Mouse (Mus musculus) spleen, postnatal 14 days (tissue): ENCODE data around the gene Pi4ka.

Experiments used
- DNase-seq, 2 experiments: peaks; one replicate each; pipeline ENCODE4 v3.0.0; 2021 to 2022; ENCODE audit warnings: low spot score in 2 of 2

The Pi4ka gene

DNA sequence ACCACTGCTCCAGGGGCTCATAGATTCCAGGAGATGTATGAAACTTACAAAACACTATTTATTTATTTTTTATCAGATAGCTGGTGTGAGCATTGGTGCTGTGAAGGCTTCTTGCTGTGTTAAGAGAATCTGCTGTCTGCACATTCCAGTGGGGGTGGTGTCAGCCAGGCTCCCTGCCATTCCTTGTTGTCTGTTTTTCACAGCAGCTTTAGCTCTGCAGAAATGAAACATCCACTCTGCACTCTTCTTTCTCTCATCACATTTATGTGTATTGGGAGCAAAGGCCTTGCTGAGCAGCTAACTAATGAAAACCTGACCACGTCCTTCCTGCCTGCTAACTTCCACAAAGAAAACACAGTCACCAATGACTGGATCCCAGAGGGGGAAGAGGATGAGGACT lies 70.0 kb downstream of the Pi4ka start:
- DNase-seq: no peak

DNA sequence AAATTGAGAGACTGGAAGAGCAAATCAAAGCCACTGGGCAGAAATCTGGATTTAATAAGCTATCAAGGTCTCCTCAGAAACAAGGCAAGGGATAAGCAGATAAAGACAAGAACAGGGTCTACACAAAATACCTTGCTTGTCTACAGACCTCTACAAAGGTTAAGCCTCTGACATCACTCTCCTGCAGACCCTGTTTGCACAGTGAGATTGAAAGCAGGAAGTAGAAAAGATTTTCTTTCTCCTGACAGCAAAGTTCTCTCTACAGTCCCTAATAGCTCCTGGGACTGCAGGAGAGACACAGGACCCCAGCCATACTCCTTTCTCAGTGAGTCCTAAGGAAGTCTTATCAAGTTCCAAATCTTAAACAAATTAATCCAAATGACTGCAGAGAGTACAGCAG lies 71.5 kb downstream of the Pi4ka start:
- DNase-seq: no peak

DNA sequence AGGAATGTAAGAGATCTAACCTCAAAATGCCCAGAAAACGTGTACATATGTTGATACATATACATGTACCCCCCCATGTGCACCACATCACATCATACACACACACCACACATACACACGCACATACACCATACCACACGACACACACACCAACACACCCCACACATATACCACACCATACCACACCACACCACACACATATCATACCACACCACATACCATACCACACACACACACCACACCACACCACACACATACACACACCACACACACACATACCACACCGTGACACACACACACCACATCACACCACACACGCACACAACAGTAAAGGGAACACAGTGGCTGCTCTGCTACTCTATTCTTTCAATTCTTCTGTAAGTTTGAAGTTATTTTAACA lies 74.3 kb downstream of the Pi4ka start:
- DNase-seq: no peak

DNA sequence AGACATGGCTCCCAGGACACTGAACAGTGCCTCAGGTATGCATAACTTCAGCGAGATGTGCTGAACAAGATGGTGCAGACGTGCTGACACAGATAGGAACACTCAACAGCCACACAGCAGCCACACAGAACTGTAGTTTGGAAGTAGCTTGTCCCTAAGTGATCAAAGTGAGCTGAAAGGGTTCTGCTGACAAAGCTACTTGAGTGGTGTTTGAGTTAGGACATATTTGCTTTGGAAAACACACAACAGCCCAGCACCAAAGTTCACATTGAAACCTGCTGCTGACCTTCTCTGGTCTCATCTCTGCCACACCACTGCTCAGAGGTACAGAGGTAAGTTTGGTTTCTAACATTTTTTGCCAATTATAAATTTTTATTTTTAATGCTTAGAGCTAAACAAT lies 75.0 kb downstream of the Pi4ka start, which contains the start of gene Serpind1:
Serpind1 (plus strand) TSS at position 256 of the 400 bp plus-strand sequence.
- no peak for DNase-seq

DNA sequence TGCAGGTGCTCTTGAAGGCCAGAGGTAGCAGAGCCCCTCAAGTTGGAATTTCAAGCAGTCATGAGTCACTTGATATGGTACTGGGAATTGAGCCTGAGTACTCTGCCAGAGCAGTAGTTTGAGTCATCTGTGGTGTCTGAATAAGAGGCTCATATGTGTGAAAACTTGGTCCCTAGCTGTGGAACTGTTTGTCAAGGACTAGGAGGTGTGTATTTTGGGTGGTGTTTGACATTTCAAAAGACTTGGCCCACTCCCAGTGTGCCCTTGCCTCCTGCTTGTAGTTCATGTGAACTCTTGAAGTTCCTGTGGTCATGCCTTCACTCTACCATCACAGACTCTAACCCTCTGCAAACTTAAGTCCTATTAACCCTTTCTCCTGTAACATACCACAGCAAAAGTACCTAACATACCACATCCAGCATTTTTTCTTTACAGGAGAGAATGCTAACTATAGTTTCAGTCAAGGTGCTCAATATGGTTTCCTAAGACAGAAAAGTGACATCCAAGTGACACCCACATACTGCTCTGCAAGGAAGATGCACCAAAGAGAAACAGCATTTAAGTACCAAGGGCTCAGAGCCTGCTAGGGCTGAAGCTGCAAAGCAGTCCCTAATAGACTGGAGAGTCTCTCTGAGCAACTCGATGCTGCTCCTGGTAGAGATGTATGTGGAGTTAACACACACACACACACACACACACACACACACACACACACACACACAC lies 76.1 kb downstream of the Pi4ka start:
- no peak for DNase-seq

DNA sequence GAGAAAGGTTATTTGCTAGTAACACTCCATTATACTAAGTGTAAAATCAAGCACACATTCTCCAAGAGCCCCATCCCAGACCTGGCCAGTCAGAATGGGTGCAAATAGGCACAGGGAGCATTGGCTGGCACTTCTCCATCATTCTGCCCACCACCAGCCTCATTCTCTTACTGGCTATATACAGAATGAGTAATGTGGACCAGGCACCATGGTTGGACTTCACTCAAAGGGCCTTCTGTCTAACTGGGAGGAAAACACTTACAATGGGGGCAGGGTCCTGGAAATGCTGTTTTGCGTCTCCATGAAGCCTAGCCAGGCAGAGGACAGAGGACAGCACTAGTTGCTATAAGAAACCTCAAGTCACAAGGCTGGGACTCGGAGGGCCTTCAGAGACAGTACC lies 80.0 kb downstream of the Pi4ka start:
- no peak for DNase-seq

DNA sequence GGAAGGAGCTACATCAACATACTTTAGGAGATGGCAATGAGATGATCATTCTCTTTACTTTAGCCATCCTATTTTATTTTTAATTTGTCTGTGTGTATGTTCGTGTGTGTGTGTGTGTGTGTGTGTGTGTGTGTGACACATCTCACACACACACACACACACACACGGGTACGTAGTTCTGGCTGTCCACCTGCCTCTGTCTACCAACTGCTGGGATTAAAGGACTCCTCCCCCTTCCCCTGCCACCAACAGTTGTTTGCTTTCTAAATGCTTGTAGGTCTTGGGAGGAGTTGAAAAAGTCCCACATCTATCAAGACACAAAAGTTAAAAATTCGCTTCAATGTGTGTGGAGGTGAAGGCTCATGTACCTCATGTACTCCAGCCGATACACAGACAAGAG lies 81.4 kb downstream of the Pi4ka start:
- no peak for DNase-seq

DNA sequence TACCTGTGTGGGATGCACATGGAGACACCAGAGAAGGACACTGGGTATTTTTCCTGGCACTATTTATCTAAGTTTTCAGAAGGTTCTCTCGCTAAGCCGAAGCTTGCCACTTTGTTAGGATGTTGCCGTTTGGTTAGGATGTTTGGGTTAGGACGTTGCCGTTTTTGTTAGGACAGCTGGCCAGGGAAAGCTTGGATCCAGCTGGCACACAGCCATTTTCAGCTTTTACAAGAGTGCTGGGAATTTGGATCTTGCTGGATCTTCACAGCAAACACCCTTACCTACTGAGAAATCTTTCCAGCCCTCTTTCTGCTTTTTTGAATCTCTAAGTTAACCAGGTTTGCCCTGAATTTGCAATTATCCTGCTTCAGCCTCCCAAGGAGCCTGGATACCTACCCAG lies 84.6 kb downstream of the Pi4ka start:
- DNase-seq: no peak

DNA sequence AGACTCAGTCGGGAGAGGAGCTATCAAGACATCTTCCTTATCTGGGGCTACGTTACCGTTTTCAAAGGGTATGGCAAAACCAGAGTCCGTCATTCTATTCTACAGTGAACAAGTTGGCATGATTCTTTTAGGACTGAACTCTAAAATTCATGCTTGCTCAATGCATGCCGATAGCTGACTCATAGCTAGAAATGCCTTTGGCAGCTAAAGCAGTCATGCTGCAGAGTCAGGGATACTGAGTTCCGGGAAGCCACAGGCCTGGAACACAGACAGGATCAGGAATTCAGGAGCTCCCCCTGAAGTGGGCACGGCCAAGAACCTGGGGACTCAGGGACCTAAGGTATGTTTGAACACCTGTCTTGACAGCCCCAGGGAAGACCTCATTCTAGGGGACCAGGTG lies 89.6 kb downstream of the Pi4ka start:
- DNase-seq: no peak

DNA sequence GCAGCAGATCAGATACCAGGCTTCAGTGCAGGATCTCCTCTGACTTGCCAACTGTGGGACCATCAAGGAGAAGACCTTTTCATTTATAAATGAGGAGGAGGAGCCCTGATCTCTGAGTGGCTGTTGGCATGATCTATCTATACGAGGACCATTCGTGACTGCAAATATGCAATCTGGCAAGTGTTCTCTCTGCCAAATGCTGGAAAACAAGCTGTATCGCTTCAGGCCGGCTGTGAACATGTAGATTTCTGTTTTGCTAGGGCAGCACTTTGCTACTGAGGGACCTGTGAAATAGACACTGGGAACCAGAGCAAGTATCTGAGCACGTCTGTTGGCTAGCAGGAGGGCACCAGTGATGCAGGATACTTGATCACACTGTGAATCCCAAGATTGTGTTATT lies 93.6 kb downstream of the Pi4ka start:
- no peak for DNase-seq

DNA sequence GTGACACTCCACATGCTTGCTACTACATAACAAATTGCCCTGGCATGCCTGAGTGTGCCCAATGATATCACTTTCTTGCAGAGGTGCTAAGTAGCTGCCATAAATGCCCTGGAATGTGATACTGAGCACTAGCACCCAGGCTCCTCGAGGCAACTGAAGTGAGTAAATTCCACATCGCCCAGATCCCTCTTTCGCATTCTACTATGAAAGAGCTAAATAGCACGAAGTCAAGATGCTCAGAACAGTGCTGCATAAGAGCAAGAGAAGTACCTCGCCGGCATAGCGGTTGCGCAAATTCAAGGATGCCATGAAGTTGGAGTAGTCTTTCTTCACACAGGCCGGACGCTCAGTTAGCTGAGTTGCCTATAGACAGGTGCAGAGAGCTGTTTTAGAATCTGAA lies 97.1 kb downstream of the Pi4ka start:
- DNase-seq: no peak

DNA sequence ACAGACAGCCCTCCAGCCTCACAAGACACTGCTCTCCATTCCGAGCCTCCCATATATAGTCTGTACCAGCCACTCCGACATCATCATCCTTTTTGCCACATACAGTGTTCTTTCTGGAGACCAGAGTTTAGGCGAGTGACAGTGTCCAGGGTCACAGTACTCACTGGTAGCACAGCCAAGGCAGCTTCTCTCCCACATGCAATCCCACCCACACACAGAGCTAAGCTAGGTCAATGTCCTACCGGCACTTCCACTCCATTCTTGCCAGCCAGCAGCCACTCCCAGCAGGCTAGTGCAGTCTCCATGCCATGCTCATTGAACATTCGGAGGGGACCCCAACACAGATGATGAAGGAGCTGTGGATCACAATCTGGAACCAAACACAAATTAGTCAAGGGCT lies 98.7 kb downstream of the Pi4ka start:
- DNase-seq: no peak

DNA sequence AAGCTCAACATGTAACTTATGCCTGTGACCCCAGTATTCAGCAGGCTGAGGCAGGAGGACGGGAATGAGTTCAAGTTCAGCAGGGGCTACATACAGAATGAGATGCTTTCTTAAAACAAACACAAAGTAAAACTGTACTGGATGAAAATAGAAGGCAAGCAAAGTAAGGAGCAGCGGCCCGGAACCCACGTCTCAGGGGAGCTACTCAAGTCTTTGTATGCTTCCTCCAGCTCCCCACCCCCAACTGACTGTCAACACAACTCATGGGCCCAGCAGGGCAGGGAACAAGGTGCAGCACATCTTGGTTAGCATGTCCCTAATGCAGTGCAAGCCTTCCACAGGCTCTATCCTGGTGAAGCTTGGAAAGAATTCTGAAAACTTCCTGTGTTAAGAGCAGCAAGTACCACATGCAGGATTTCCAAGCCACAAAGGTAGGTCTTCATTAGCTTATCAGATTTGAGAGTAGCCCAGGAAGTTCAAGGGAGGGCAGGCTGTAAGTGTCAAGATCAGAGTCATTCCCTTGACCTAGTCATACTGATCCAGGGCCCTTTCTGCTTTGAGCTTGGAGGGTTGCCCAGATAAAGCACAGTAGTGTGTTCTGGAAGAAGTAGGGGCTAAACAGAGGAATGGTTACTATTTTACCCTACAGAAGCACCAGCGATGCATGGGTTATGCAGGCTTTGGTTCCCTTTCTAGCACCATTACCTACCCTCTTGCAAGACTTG lies 102.4 kb downstream of the Pi4ka start:
- DNase-seq: peak in 1 of 2 experiments; percentile 16

DNA sequence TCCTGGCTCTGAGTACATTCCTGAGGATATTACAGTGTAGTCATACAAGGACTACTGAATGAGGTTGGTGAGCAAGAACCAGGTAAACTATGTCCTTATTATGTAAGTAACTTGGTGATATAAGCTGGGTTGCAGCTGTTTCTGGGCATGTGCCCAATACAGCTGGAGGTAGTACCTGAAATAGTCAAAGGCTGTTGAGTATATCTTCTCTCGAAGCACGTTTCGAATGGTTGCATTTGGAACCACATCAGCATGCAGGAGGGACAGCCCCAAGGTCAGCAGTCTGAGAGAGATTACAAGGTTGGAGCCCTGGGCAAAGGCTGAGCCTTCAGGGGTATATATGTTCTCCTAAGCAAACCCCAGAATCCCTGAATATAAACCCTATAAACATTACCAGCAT lies 105.3 kb downstream of the Pi4ka start:
- DNase-seq: no peak

DNA sequence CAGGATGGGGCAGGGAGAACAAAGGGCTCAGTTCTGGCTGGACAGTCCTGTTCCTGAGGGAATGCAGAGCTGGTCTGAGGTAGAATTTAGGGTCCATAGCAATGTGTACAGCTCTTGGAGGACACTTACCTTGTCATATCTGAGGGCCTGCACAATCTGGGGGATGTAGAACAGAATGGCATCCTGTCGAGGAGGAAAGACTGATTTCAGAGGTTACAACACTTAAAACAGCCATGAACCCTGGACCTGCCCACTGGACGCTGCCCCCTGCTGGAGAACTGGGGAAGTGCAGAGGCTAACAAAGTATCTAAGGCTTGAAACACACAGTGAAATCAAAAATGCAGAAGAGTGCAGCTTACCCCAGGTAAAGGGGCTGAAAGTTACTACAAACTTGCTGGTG lies 113.4 kb downstream of the Pi4ka start:
- peak; percentile 60 to 78 for DNase-seq

DNA sequence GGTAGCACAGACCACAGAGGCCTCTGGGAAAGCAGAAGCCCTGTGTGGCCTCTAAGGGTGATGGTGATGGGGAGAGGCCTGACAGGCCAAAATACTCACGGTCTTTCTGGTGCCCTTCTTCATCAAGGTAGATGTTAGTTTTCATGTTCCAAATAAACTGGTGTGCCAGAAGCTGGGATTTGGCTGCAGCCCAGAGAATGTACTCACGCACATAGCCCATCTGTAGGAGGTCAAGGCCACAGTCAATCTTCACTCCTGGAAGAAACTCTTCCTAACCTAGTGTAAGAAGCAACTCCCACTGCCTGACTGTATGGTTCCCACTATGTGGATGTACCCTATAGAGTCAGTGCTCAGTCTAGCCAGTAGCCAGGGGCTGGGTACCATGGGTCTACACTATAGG lies 115.1 kb downstream of the Pi4ka start:
- no peak for DNase-seq

DNA sequence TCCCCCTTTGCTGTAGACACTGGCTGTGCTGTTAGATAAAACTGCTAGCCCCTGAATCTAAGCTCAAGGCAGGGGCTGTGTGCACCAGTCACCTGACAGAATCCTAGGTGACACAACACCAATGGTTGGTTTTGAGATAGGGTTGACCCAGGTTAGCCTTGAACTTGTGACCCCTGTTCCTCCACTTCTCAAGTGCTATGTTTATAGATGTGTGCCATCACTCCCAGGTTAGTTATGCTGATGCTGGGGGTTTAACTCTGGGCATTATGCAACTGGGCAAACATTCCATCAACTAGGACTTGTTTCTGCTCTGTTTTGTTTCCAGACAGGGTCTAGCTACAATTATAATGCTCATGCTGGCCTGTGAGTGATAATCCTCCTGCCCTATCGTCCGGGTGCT lies 119.0 kb downstream of the Pi4ka start:
- no peak for DNase-seq

DNA sequence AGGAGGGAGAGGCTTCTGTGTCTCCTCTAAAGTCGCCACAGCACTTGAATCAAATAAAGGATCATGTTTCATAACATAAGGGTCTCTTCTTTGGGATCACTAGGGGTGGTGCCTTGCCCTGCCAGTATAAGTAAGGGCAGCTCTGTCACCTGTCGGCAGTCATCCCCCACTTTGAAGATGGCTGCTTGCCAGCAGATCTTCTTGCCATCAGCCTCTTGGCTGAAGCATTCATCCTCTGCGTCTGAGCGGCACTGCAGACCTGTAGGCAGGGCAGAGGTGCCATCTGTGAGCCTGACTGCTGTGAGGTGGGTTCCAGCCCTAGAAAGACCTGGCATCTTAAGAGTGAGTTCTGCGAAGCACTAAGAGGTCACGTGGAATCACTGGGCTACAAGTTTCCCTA lies 123.0 kb downstream of the Pi4ka start:
- no peak for DNase-seq

DNA sequence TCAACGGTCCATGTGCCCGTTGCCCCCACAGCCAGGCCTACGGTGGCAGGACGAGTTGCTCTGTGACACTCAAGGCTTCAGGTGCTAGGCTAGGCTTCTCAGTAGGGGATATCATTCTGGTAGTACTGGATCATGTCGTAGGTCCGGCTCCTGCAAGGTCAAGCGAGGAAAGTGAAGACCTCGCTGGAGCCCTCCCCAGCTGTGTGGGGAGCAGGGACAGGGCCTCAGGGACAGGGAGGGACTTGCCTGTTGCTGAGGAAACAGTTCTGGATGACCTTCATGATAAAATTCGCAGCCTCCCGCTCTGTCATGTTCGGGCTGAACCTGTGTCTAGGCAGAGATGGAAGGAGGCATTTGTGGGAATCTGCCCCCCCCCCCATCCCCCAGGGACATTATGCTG lies 125.6 kb downstream of the Pi4ka start:
- no peak for DNase-seq

DNA sequence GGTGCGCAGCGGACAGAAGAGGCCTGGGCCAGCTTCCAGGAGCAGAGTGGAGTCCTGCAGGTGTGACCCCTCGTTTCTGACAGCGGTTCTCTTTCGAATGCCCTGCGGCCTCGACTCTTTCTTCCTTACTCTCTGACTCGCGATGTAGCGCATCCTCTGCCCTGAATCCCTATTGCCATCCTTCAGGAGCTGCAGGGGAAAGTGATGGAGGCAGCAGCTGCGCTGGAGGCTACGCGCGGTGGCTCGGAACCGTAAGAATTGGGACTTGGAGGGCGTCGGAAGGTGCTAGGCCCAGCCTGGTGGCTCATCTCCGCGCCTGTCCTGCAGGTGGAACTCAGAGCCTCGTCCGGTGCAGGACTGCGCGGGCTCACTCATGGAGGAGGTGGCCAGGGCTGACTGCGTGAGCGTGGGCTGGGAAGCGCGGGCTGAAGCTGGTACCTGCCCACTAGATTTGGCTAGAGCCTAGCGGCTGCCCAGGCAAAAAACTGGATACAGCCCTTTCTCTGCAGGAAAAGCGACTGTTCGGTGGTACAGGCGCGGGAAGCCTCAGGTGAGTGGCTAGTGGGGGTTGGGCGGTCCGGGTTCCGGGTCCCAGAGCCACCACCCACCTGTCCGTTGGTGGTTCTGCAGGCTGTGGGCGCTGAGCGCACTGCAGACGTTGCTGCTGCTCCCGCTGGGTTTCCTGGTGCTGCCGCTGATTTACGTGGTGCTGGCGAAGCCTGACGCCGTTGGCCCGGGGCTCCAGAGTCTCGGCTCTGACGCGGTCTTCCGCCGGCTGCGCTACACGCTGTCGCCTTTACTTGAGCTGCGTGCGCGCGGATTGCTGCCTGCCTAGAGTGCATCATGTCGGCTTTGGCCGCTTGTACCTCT lies 128.5 kb downstream of the Pi4ka start:
- DNase-seq: no peak

DNA sequence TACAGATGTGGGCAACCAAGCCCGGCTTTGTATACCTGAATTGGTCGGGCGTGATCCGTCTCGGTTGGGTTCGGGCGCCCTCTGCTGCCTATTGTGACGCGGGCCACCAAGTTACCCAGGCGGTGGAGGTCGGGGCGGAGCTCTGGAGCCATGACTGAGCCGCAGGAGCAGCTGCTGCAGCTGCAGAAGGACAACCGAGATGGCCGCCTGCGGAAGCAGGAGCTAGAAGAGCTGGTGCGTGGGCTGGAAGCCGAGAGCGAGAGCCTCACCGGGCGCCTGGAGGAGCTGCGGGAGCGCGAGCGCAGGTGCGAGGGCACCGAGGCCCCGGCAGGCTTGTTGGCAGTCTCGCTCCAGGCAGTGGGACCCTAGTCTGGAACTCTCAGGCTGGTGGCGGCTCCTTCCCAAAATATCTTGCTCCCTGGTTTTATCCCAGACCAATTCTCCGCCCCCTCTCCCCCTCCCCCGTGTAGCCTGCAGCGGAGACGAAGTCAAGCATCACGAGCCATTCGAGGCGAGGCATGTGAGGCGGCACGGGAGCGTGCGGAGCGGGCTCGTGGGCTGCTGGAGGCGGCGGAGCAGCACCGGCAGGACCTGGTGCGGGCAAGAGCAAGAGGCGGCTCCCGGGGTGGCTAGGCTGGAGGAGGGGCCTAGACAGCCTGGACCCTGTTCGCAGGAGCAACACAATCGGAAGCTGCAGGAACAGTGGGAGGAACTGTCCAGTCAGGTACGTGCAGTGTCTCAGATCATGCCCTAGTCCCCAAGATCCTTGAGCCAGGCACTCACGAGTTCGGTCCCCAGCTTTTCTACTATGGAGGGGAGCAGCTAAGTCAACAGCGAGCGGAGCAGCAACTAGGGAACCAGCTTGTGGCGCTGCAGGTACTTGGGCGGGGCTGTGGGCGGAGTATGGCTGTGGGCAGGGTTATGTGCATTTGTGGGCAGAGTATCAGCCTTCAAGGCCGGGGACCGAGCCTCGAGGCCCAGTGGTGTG lies 129.7 kb downstream of the Pi4ka start:
- peak; percentile 84 to 89 for DNase-seq
